Mouse (Mus musculus): ENCODE results near the gene Dnm3.

DNA sequence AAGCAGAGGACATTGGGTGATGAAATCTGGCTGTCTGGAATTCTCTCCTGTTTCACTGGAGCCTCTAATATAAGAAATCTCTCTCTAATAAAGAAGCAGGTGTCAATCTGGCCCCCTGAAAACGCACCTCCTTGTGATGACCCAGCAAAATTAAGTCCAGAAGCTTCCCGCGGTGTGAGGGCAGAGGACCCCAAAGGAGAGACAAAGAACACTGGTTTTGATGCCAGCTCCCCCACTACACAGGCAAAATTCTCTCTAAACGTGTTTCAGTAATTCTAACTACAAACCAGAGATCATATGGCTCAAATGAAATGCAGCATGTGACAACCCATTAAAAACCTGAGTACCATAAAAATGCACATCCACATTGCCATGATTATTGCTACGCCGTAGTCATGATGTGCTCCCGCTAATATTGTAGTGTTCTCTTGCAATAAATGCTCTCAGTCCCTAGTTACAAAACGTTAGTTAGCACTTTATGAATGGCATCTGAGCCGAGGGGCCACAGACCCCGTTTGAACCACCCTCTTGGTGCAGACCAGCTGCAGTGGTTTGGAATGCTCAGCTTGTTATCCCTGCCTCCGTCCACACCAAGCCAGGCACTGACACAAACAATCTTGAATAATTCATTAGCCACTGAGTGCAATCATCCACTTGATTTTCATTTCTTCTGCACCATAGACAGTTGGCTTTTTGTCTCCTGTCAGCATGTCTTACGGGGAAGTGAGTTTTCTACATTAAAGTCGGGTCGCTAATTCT lies 67.4 kb downstream of the Dnm3 start:
- TF ChIP-seq POLR2A (IDR thresholded peaks at IDR 0.05; ENCODE audit: extremely low read depth, insufficient read depth, low read length) (no peak), CTCF (IDR thresholded peaks at IDR 0.05; ENCODE audit: extremely low read depth, insufficient read depth, low read length) (no peak)
